Mouse (Mus musculus): ENCODE results near the gene 4930469K13Rik. TPM values are rescaled to one million over a fixed set of nuclear protein-coding genes. Genes with fewer than 3 reads are reported as not detected.

Gene 4930469K13Rik
- polyA plus RNA-seq, 1 experiment from 2014 or later = 16.5 TPM

- no peak overlapping the region for H3K4me2 ChIP-seq (replicated peaks)
- H3K4me1 ChIP-seq (replicated peaks; ENCODE audit: control insufficient read depth, insufficient read depth, low read length) = peaks cover 14% of the 10 kb centered on the region
- no peak overlapping the region for H3K9ac ChIP-seq
- H3K9me3 ChIP-seq (ENCODE audit: control insufficient read depth, low read length) = no peaks in the 10 kb centered on the region
- ATAC-seq (ENCODE audit: low FRiP score) (no peak), DNase-seq (ENCODE audit: low spot score) (no peak)
- H3K27ac ChIP-seq = no peak overlapping the region
- H3K36me3 ChIP-seq (replicated peaks; ENCODE audit: control insufficient read depth, insufficient read depth) = no peaks in the 10 kb centered on the region
- no peak overlapping the region for H3K4me3 ChIP-seq (replicated peaks; ENCODE audit: low read length)
- WGBS = 86% methylated on average over 3 of the region's 3 CpGs
- H3K27me3 ChIP-seq (ENCODE audit: control insufficient read depth, insufficient read depth, low read length) = no peaks in the 10 kb centered on the region
Measured at GRCm38 (mm10) chr11:34117581-34117980, 19.2 kb upstream of the 4930469K13Rik start.

DNA sequence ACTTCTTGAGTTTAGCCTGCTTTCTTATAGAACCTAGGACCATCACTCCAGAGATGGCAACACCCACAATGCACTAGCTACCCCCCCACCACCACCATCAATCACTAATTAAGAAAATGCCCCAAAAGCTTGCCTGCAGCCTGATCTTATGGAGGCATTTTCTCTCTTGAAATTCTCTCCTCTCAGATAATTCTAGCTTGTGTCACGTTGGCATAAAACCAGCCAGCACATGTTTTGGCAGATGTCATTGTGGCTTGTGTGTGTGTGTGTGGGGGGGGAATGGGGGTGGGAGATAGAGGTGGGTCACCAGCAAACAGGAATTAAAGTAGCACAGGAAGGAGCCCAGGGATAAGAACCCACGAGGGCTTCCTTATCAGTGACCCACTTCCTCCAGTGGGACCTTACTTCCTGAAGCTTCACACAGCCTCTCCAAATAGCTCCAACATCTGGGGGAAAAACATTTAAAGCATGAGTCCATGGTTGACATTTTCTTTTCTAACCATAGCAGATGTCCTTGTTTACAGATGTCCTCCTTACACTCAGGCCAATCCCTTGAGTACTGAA, 18.3 kb upstream of the 4930469K13Rik start:
- Histone ChIP-seq H3K9me3 (ENCODE audit: control insufficient read depth, low read length) (no peaks in the 10 kb centered on the region), H3K27ac (no peak overlapping the region), H3K27me3 (ENCODE audit: control insufficient read depth, insufficient read depth, low read length) (no peaks in the 10 kb centered on the region), H3K4me2 (replicated peaks) (no peak overlapping the region), H3K4me1 (replicated peaks; ENCODE audit: control insufficient read depth, insufficient read depth, low read length) (peaks cover 23% of the 10 kb centered on the region), H3K9ac (no peak overlapping the region), H3K4me3 (replicated peaks; ENCODE audit: low read length) (no peak overlapping the region), H3K36me3 (replicated peaks; ENCODE audit: control insufficient read depth, insufficient read depth) (no peaks in the 10 kb centered on the region)
- DNase-seq (ENCODE audit: low spot score) (no peak), ATAC-seq (ENCODE audit: low FRiP score) (no peak)
- 74% methylated on average over 2 of the region's 2 CpGs for WGBS

- Histone ChIP-seq H3K4me3 (replicated peaks; ENCODE audit: low read length) (no peak overlapping the region), H3K27ac (peak overlapping the region; percentile 74), H3K4me1 (replicated peaks; ENCODE audit: control insufficient read depth, insufficient read depth, low read length) (peaks cover 23% of the 10 kb centered on the region), H3K9me3 (ENCODE audit: control insufficient read depth, low read length) (no peaks in the 10 kb centered on the region), H3K9ac (no peak overlapping the region), H3K4me2 (replicated peaks) (no peak overlapping the region), H3K27me3 (ENCODE audit: control insufficient read depth, insufficient read depth, low read length) (no peaks in the 10 kb centered on the region), H3K36me3 (replicated peaks; ENCODE audit: control insufficient read depth, insufficient read depth) (no peaks in the 10 kb centered on the region)
- WGBS = 43% methylated on average over 2 of the region's 2 CpGs
- 0 out of 2 replicates have a peak, but pooled peaks have one; percentile 16 for ATAC-seq (ENCODE audit: low FRiP score)
- DNase-seq (ENCODE audit: low spot score) = no peak
Measured at GRCm38 (mm10) chr11:34113760-34114159, 15.4 kb upstream of the 4930469K13Rik start.

DNA sequence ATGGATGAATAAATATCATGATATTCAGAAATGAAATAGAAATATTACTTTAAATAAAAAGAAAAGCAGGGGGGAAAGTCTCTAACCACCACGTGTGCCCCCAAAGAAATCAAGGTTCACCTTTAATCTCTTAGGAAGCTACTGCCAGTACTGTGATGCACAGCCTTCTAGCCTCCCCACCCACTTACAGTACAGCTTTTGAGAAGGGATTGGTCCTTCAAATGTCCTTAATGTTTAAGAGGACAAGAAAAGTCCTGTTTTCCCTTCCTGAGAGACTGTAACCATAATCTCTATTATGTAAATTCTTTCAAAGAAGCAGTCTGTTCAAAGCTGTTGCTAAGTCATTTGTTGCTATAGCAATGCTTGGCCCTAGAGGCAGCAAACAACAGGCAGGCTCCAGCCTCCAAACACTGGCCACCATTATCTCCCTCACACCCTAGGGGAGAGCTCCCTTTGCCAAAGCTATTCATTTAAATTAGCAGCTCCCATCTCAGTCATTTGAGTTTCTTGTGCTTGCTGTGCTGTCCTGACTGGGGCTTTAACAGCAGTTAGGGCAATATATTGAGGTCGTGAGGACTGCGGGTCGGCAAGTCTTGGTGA, 14.5 kb upstream of the 4930469K13Rik start:
- no peak overlapping the region for H3K4me2 ChIP-seq (replicated peaks)
- H3K4me3 ChIP-seq (replicated peaks; ENCODE audit: low read length) = no peak overlapping the region
- DNase-seq (ENCODE audit: low spot score) = peak; percentile 78
- no peak overlapping the region for H3K9ac ChIP-seq
- peak; percentile 95 for ATAC-seq (ENCODE audit: low FRiP score)
- H3K4me1 ChIP-seq (replicated peaks; ENCODE audit: control insufficient read depth, insufficient read depth, low read length) = peaks cover 23% of the 10 kb centered on the region
- peak overlapping the region; percentile 74 for H3K27ac ChIP-seq
- H3K36me3 ChIP-seq (replicated peaks; ENCODE audit: control insufficient read depth, insufficient read depth) = no peaks in the 10 kb centered on the region
- no peaks in the 10 kb centered on the region for H3K9me3 ChIP-seq (ENCODE audit: control insufficient read depth, low read length)
- no peaks in the 10 kb centered on the region for H3K27me3 ChIP-seq (ENCODE audit: control insufficient read depth, insufficient read depth, low read length)
- WGBS = 15% methylated on average over 4 of the region's 4 CpGs

GRCm38 (mm10) chr11:34111940-34112339, 13.6 kb upstream of the 4930469K13Rik start:
- WGBS = 45% methylated on average over 7 of the region's 7 CpGs
- Histone ChIP-seq H3K4me2 (replicated peaks) (no peak overlapping the region), H3K36me3 (replicated peaks; ENCODE audit: control insufficient read depth, insufficient read depth) (no peaks in the 10 kb centered on the region)

GRCm38 (mm10) chr11:34109260-34109659, 10.9 kb upstream of the 4930469K13Rik start:
- DNase-seq (ENCODE audit: low spot score) (no peak), ATAC-seq (ENCODE audit: low FRiP score) (no peak)
- no peaks in the 10 kb centered on the region for H3K9me3 ChIP-seq (ENCODE audit: control insufficient read depth, low read length)
- no peak overlapping the region for H3K4me3 ChIP-seq (replicated peaks; ENCODE audit: low read length)
- H3K36me3 ChIP-seq (replicated peaks; ENCODE audit: control insufficient read depth, insufficient read depth) = no peaks in the 10 kb centered on the region
- no peak overlapping the region for H3K9ac ChIP-seq
- no peak overlapping the region for H3K4me2 ChIP-seq (replicated peaks)
- H3K27me3 ChIP-seq (ENCODE audit: control insufficient read depth, insufficient read depth, low read length) = no peaks in the 10 kb centered on the region
- 94% methylated on average over 1 of the region's 1 CpGs for WGBS
- no peak overlapping the region for H3K27ac ChIP-seq
- H3K4me1 ChIP-seq (replicated peaks; ENCODE audit: control insufficient read depth, insufficient read depth, low read length) = peaks cover 32% of the 10 kb centered on the region

More at GRCm38 (mm10) chr11:34111940-34112339, 13.6 kb upstream of the 4930469K13Rik start:
- no peak for DNase-seq (ENCODE audit: low spot score)
- no peak for ATAC-seq (ENCODE audit: low FRiP score)
- H3K4me1 ChIP-seq (replicated peaks; ENCODE audit: control insufficient read depth, insufficient read depth, low read length) = peaks cover 23% of the 10 kb centered on the region
- no peak overlapping the region for H3K9ac ChIP-seq
- no peak overlapping the region for H3K4me3 ChIP-seq (replicated peaks; ENCODE audit: low read length)
- no peaks in the 10 kb centered on the region for H3K9me3 ChIP-seq (ENCODE audit: control insufficient read depth, low read length)
- H3K27ac ChIP-seq = peak overlapping the region; percentile 74; the same call in 1 of the 2 replicates
- H3K27me3 ChIP-seq (ENCODE audit: control insufficient read depth, insufficient read depth, low read length) = no peaks in the 10 kb centered on the region

GRCm38 (mm10) chr11:34104919-34105318, 6.6 kb upstream of the 4930469K13Rik start:
- ATAC-seq (ENCODE audit: low FRiP score) = no peak
- DNase-seq (ENCODE audit: low spot score) = no peak
- H3K9ac ChIP-seq = no peak overlapping the region
- peaks cover 8% of the 10 kb centered on the region for H3K4me1 ChIP-seq (replicated peaks; ENCODE audit: control insufficient read depth, insufficient read depth, low read length)
- no peaks in the 10 kb centered on the region for H3K27me3 ChIP-seq (ENCODE audit: control insufficient read depth, insufficient read depth, low read length)
- H3K4me2 ChIP-seq (replicated peaks) = no peak overlapping the region
- no peaks in the 10 kb centered on the region for H3K9me3 ChIP-seq (ENCODE audit: control insufficient read depth, low read length)
- WGBS = 15% methylated on average over 1 of the region's 1 CpGs
- no peaks in the 10 kb centered on the region for H3K36me3 ChIP-seq (replicated peaks; ENCODE audit: control insufficient read depth, insufficient read depth)
- H3K27ac ChIP-seq = 0 out of 2 replicates have a peak overlapping the region, but pooled peaks have one; percentile 4
- H3K4me3 ChIP-seq (replicated peaks; ENCODE audit: low read length) = no peak overlapping the region

GRCm38 (mm10) chr11:34101827-34102226, 3.5 kb upstream of the 4930469K13Rik start:
- WGBS = 87% methylated on average over 4 of the region's 4 CpGs
- Histone ChIP-seq H3K27me3 (ENCODE audit: control insufficient read depth, insufficient read depth, low read length) (no peaks in the 10 kb centered on the region), H3K4me1 (replicated peaks; ENCODE audit: control insufficient read depth, insufficient read depth, low read length) (peaks cover 8% of the 10 kb centered on the region), H3K4me3 (replicated peaks; ENCODE audit: low read length) (no peak overlapping the region), H3K9me3 (ENCODE audit: control insufficient read depth, low read length) (no peaks in the 10 kb centered on the region), H3K27ac (no peak overlapping the region), H3K36me3 (replicated peaks; ENCODE audit: control insufficient read depth, insufficient read depth) (no peaks in the 10 kb centered on the region), H3K9ac (no peak overlapping the region), H3K4me2 (replicated peaks) (no peak overlapping the region)
- ATAC-seq (ENCODE audit: low FRiP score) (no peak), DNase-seq (ENCODE audit: low spot score) (no peak)

GRCm38 (mm10) chr11:34087064-34087463, 11.3 kb downstream of the 4930469K13Rik start:
- WGBS = 77% methylated on average over 3 of the region's 3 CpGs

More at GRCm38 (mm10) chr11:34087064-34087463, 11.3 kb downstream of the 4930469K13Rik start:
- Histone ChIP-seq H3K4me2 (replicated peaks) (no peak overlapping the region), H3K9ac (no peak overlapping the region), H3K4me3 (replicated peaks; ENCODE audit: low read length) (no peak overlapping the region), H3K36me3 (replicated peaks; ENCODE audit: control insufficient read depth, insufficient read depth) (no peaks in the 10 kb centered on the region), H3K4me1 (replicated peaks; ENCODE audit: control insufficient read depth, insufficient read depth, low read length) (no peaks in the 10 kb centered on the region), H3K27ac (no peak overlapping the region), H3K27me3 (ENCODE audit: control insufficient read depth, insufficient read depth, low read length) (no peaks in the 10 kb centered on the region), H3K9me3 (ENCODE audit: control insufficient read depth, low read length) (no peaks in the 10 kb centered on the region)
- ATAC-seq (ENCODE audit: low FRiP score) = no peak
- no peak for DNase-seq (ENCODE audit: low spot score)
